Comparison of ENCODE assay signal across 8 mouse cellular contexts in genomic region chr7:67758858-67759628, GRCm38 (mm10). TPM values are rescaled to one million over a fixed set of nuclear protein-coding genes. Genes with fewer than 3 reads are reported as not detected.
DNase-seq lines count a peak whose midpoint lies in the region; ATAC-seq and TF ChIP-seq lines count a peak whose summit lies in the region.

No protein-coding gene starts in this region.

- H3K4me2 ChIP-seq in intestine, embryonic 15.5 days (replicated peaks) = peak overlapping the region; percentile 100
- H3K4me2 ChIP-seq in midbrain, embryonic 11.5 days = peak overlapping the region; percentile 97
- H3K4me2 ChIP-seq in stomach, embryonic 15.5 days = peak overlapping the region; percentile 100

- peak overlapping the region; percentile 56 for H3K9ac ChIP-seq in intestine, embryonic 15.5 days
- peak overlapping the region; percentile 48 for H3K9ac ChIP-seq in midbrain, embryonic 11.5 days (ENCODE audit: low read length)
- H3K9ac ChIP-seq in stomach, embryonic 15.5 days = peak overlapping the region; percentile 33

- H3K27me3 ChIP-seq in intestine, embryonic 15.5 days (replicated peaks) = peaks cover 6% of the 10 kb centered on the region; the same call in 1 of the 2 replicates
- peaks cover 38% of the 10 kb centered on the region for H3K27me3 ChIP-seq in limb, embryonic 10.5 days (ENCODE audit: low read depth, poor library complexity, severe bottlenecking)
- peaks cover 10% of the 10 kb centered on the region for H3K27me3 ChIP-seq in midbrain, embryonic 11.5 days (ENCODE audit: control insufficient read depth, insufficient read depth, low read length)
- H3K27me3 ChIP-seq in stomach, embryonic 15.5 days (replicated peaks) = peaks cover 10% of the 10 kb centered on the region; the same call in 1 of the 2 replicates

- no peaks in the 10 kb centered on the region for H3K9me3 ChIP-seq in intestine, embryonic 15.5 days
- H3K9me3 ChIP-seq in limb, embryonic 10.5 days (replicated peaks) = no peaks in the 10 kb centered on the region
- no peaks in the 10 kb centered on the region for H3K9me3 ChIP-seq in midbrain, embryonic 11.5 days (ENCODE audit: control insufficient read depth, low read length)
- no peaks in the 10 kb centered on the region for H3K9me3 ChIP-seq in stomach, embryonic 15.5 days

- H3K27ac ChIP-seq in gastrocnemius, adult 2 months = peak overlapping the region; percentile 96
- peak overlapping the region; percentile 34 for H3K27ac ChIP-seq in intestine, embryonic 15.5 days
- H3K27ac ChIP-seq in limb, embryonic 10.5 days = peak overlapping the region; percentile 38
- no peak overlapping the region for H3K27ac ChIP-seq in midbrain, embryonic 11.5 days (ENCODE audit: low read depth, low read length)
- peak overlapping the region; percentile 71; the same call in 1 of the 2 replicates for H3K27ac ChIP-seq in stomach, embryonic 15.5 days

- DNase-seq in gastrocnemius, adult 2 months = peak; percentile 88
- no peak for DNase-seq in gastrocnemius, adult 18-20 months (ENCODE audit: low spot score)
- DNase-seq in c-Kit-positive CD71-negative TER-119-negative erythroid progenitor cells, embryonic 14.5 days (ENCODE audit: low read depth) = peak; percentile 32
- DNase-seq in frontal cortex, postnatal 10 days (ENCODE audit: low spot score in 2 of 2) = peak; percentile 66 to 68
- peak; percentile 67 for DNase-seq in limb, embryonic 10.5 days (ENCODE audit: low spot score)
- DNase-seq in midbrain, embryonic 11.5 days (ENCODE audit: low spot score, missing footprints) = peak; percentile 98

- peaks cover 7% of the 10 kb centered on the region for H3K4me1 ChIP-seq in intestine, embryonic 15.5 days (replicated peaks)
- H3K4me1 ChIP-seq in limb, embryonic 10.5 days = peaks cover 16% of the 10 kb centered on the region
- H3K4me1 ChIP-seq in midbrain, embryonic 11.5 days (ENCODE audit: control insufficient read depth, insufficient read depth, low read length) = peaks cover 2% of the 10 kb centered on the region; the same call in 1 of the 2 replicates
- peaks cover 13% of the 10 kb centered on the region for H3K4me1 ChIP-seq in stomach, embryonic 15.5 days

- intact Hi-C loops in gastrocnemius, adult 2 months (cut with DNase I) = loop anchor here (1.0 to 10.0 kb wide), 3 partner anchors 57 to 534 kb away; partner anchors contain the start of gene Lysmd4

- no peaks in the 10 kb centered on the region for H3K36me3 ChIP-seq in intestine, embryonic 15.5 days
- no peaks in the 10 kb centered on the region for H3K36me3 ChIP-seq in limb, embryonic 10.5 days
- no peaks in the 10 kb centered on the region for H3K36me3 ChIP-seq in midbrain, embryonic 11.5 days (ENCODE audit: control insufficient read depth, insufficient read depth, low read length)
- H3K36me3 ChIP-seq in stomach, embryonic 15.5 days = no peaks in the 10 kb centered on the region

- TF ChIP-seq CTCF in gastrocnemius, adult 2 months (IDR thresholded peaks at IDR 0.05) = no peak; the same call in 1 of the 2 replicates

- H3K4me3 ChIP-seq in gastrocnemius, adult 2 months = peak overlapping the region; percentile 88
- peak overlapping the region; percentile 53 for H3K4me3 ChIP-seq in intestine, embryonic 15.5 days (replicated peaks)
- H3K4me3 ChIP-seq in limb, embryonic 10.5 days = peak overlapping the region; percentile 63
- peak overlapping the region; percentile 40 for H3K4me3 ChIP-seq in midbrain, embryonic 11.5 days (ENCODE audit: low read depth, low read length)
- H3K4me3 ChIP-seq in stomach, embryonic 15.5 days (replicated peaks) = peak overlapping the region; percentile 62

- under 1% methylated on average over 92 of the region's 92 CpGs for WGBS in intestine, embryonic 15.5 days
- under 1% methylated on average over 91 of the region's 92 CpGs for WGBS in limb, embryonic 10.5 days
- WGBS in midbrain, embryonic 11.5 days = under 1% methylated on average over 80 of the region's 92 CpGs
- under 1% methylated on average over 91 of the region's 92 CpGs for WGBS in stomach, embryonic 15.5 days

- peak; percentile 88 for ATAC-seq in intestine, embryonic 15.5 days
- peak; percentile 80 for ATAC-seq in midbrain, embryonic 11.5 days (ENCODE audit: low FRiP score)
- ATAC-seq in stomach, embryonic 15.5 days (ENCODE audit: insufficient read depth, low FRiP score, low read depth) = peak; percentile 72

RNA-seq across cellular contexts. Expression of gene Synm, which starts 0.5 kb away (rescaled TPM):
- total RNA-seq in gastrocnemius, adult 2 months (2021) = 100 to 1,000 TPM; 235 to 336 TPM
- total RNA-seq in gastrocnemius, adult 18-20 months (2021) = 100 to 1,000 TPM; 384 to 452 TPM
- polyA plus RNA-seq in intestine, embryonic 15.5 days (2015; fragmentation: Nextera tagmentation; extraction: Ambion mirVana) = 4.1 and 4.7 TPM in 2 replicates
- 0.15 and 0.29 TPM in 2 replicates for polyA plus RNA-seq in limb, embryonic 10.5 days (2016; fragmentation: Nextera tagmentation; extraction: Ambion mirVana)
- 0.91 and 1.3 TPM in 2 replicates for polyA plus RNA-seq in midbrain, embryonic 11.5 days (2014; fragmentation: Nextera tagmentation; extraction: Ambion mirVana)
- polyA plus RNA-seq in stomach, embryonic 15.5 days (2015; fragmentation: Nextera tagmentation; extraction: Ambion mirVana) = 7.1 and 7.8 TPM in 2 replicates
